Mouse (Mus musculus) CH12.LX (cell line): Measurements from ENCODE around the gene Ndufs1. TPM values are rescaled to one million over a fixed set of nuclear protein-coding genes. Genes with fewer than 3 reads are reported as not detected.

Experiments used
- DNase-seq: peaks from one replicate; pipeline ENCODE4 v3.0.0-alpha.2; 2013; ENCODE audit errors: extremely low read depth
- H3K27ac ChIP-seq: 2 replicates; pipeline ENCODE4 v1.5.1; 2012; ENCODE audit warnings: low read depth, mild to moderate bottlenecking, control low read depth, moderate library complexity; ENCODE audit not compliant: insufficient read depth
- H3K27me3 ChIP-seq: replicated peaks from 2 replicates; pipeline ENCODE3; 2012; ENCODE audit warnings: inconsistent platforms
- H3K36me3 ChIP-seq, 2 experiments: replicated peaks in 1 of 2; 2 replicates each; pipeline versions ENCODE3 to v1.6.1; 2012; ENCODE audit warnings: inconsistent platforms in 1 of 2, low read length in 1 of 2, mild to moderate bottlenecking in 1 of 2, mixed read lengths in 1 of 2, moderate library complexity in 1 of 2; ENCODE audit not compliant: control insufficient read depth in 1 of 2, insufficient read depth in 1 of 2
- H3K4me1 ChIP-seq, 2 experiments: 2 replicates each; pipeline ENCODE4 v1.6.1; 2012; ENCODE audit warnings: inconsistent platforms in 1 of 2, moderate library complexity in 1 of 2; ENCODE audit not compliant: insufficient read depth in 2 of 2, control insufficient read depth in 1 of 2
- H3K4me2 ChIP-seq: 2 replicates; pipeline ENCODE4 v1.6.1; 2012; ENCODE audit warnings: low read depth, mild to moderate bottlenecking, control low read depth; ENCODE audit not compliant: poor library complexity, insufficient read depth, severe bottlenecking
- H3K4me3 ChIP-seq, 3 experiments: fragments of 150-350 bp in 1 of 3; sonication (generic) in 1 of 3; replicated peaks in 1 of 3; 2 replicates each; pipeline versions ENCODE3 to v1.5.1; 2011 to 2012; ENCODE audit warnings: low read depth in 2 of 3, low read length in 2 of 3, mild to moderate bottlenecking in 2 of 3, moderate library complexity in 2 of 3, control low read depth in 1 of 3, improper control_type of control experiment in 1 of 3, inconsistent platforms in 1 of 3, mixed read lengths in 1 of 3; ENCODE audit not compliant: poor library complexity in 1 of 3
- H3K79me2 ChIP-seq: replicated peaks from 2 replicates; pipeline ENCODE4 v1.6.1; 2012; ENCODE audit warnings: mild to moderate bottlenecking, moderate library complexity; ENCODE audit not compliant: control insufficient read depth, poor library complexity, insufficient read depth, severe bottlenecking; ENCODE audit errors: extremely low read depth
- H3K9ac ChIP-seq: 2 replicates; pipeline ENCODE4 v1.6.1; 2012; ENCODE audit warnings: low read depth, mild to moderate bottlenecking, control low read depth, moderate library complexity; ENCODE audit not compliant: insufficient read depth
- H3K9me3 ChIP-seq: replicated peaks from 2 replicates; pipeline ENCODE3; 2012; ENCODE audit warnings: low read length, inconsistent platforms, mixed read lengths
- CHD2 ChIP-seq: IDR thresholded peaks from 2 replicates; pipeline ENCODE4 v1.6.1; 2011; ENCODE audit warnings: low read length, improper control_type of control experiment
- EP300 ChIP-seq: IDR thresholded peaks from 2 replicates; pipeline ENCODE4 v1.6.1; 2011; ENCODE audit warnings: low read length, improper control_type of control experiment
- GABPA ChIP-seq: IDR thresholded peaks from 2 replicates; pipeline ENCODE4 v1.6.1; 2012; ENCODE audit warnings: low read depth, low read length, improper control_type of control experiment, inconsistent platforms; ENCODE audit not compliant: insufficient replicate concordance
- IRF4 ChIP-seq: IDR thresholded peaks from 2 replicates; pipeline ENCODE4 v1.6.1; 2014; ENCODE audit warnings: low read depth, mild to moderate bottlenecking, inconsistent platforms, low read length, improper control_type of control experiment
- JUN ChIP-seq: IDR thresholded peaks from 2 replicates; pipeline ENCODE4 v1.6.1; 2011; ENCODE audit warnings: low read depth, mild to moderate bottlenecking, low read length, improper control_type of control experiment, moderate library complexity; ENCODE audit not compliant: insufficient read depth
- JUND ChIP-seq: conservative IDR thresholded peaks from 2 replicates; pipeline ENCODE4 v1.6.1; 2011; ENCODE audit warnings: low read depth, low read length, improper control_type of control experiment
- MAFK ChIP-seq: IDR thresholded peaks from 2 replicates; pipeline ENCODE4 v1.6.1; 2011; ENCODE audit warnings: low read length, improper control_type of control experiment; ENCODE audit not compliant: insufficient replicate concordance
- MAZ ChIP-seq: IDR thresholded peaks from 2 replicates; pipeline ENCODE4 v1.6.1; 2012; ENCODE audit warnings: low read depth, mild to moderate bottlenecking, inconsistent platforms, low read length, improper control_type of control experiment, moderate library complexity
- MEF2A ChIP-seq: IDR thresholded peaks from 2 replicates; pipeline ENCODE4 v1.6.1; 2014; ENCODE audit warnings: low read depth, mild to moderate bottlenecking, inconsistent platforms, low read length, improper control_type of control experiment, borderline replicate concordance
- MXI1 ChIP-seq: IDR thresholded peaks from 2 replicates; pipeline ENCODE4 v1.6.1; 2011; ENCODE audit warnings: mild to moderate bottlenecking, low read depth, low read length, improper control_type of control experiment
- MYC ChIP-seq: IDR thresholded peaks from 2 replicates; pipeline ENCODE4 v1.6.1; 2011; ENCODE audit warnings: low read depth, mild to moderate bottlenecking, improper control_type of control experiment, low read length
- NELFE ChIP-seq: IDR thresholded peaks from 2 replicates; pipeline ENCODE4 v1.6.1; 2011; ENCODE audit warnings: low read depth, low read length, improper control_type of control experiment
- NRF1 ChIP-seq: IDR thresholded peaks from 2 replicates; pipeline ENCODE4 v1.6.1; 2014; ENCODE audit warnings: low read depth, mild to moderate bottlenecking, inconsistent platforms, low read length, improper control_type of control experiment, moderate library complexity
- PAX5 ChIP-seq: IDR thresholded peaks from 2 replicates; pipeline ENCODE4 v1.6.1; 2012; ENCODE audit warnings: low read length, inconsistent platforms, mixed read lengths
- POLR2A ChIP-seq: IDR thresholded peaks from 2 replicates; pipeline ENCODE4 v1.6.1; 2011; ENCODE audit warnings: low read depth, mild to moderate bottlenecking, improper control_type of control experiment, low read length
- POLR2AphosphoS2 ChIP-seq: IDR thresholded peaks from 2 replicates; pipeline ENCODE4 v1.6.1; 2011; ENCODE audit warnings: low read depth, low read length, improper control_type of control experiment
- RAD21 ChIP-seq: IDR thresholded peaks from 2 replicates; pipeline ENCODE4 v1.6.1; 2011; ENCODE audit warnings: low read depth, mild to moderate bottlenecking, low read length, improper control_type of control experiment, moderate library complexity
- SMC3 ChIP-seq: IDR thresholded peaks from 2 replicates; pipeline ENCODE4 v1.6.1; 2011; ENCODE audit warnings: low read depth, low read length, improper control_type of control experiment
- TBP ChIP-seq: conservative IDR thresholded peaks from 2 replicates; pipeline ENCODE4 v1.6.1; 2011; ENCODE audit warnings: low read depth, low read length, improper control_type of control experiment
- USF2 ChIP-seq: conservative IDR thresholded peaks from 2 replicates; pipeline ENCODE4 v1.6.1; 2011; ENCODE audit warnings: low read depth, low read length, improper control_type of control experiment
- ZC3H11A ChIP-seq: IDR thresholded peaks from 2 replicates; pipeline ENCODE4 v1.6.1; 2012; ENCODE audit warnings: low read depth, mild to moderate bottlenecking, inconsistent platforms, low read length, improper control_type of control experiment
- ZNF384 ChIP-seq: IDR thresholded peaks from 2 replicates; pipeline ENCODE4 v1.6.1; 2012; ENCODE audit warnings: low read depth, low read length, improper control_type of control experiment, inconsistent platforms
- dilution Hi-C: fragments of 300-500 bp; cut with MboI; formaldehyde crosslinking; loops from 2 replicates; pipeline ENCODE4 v1.14.3; 2020; ENCODE audit warnings: low sequenced_read_pairs; ENCODE audit not compliant: extremely low pct_unique_long_range_greater_than_20kb, extremely low pct_ligation_motif_present
- in situ Hi-C: fragments of 300-500 bp; cut with MboI; formaldehyde crosslinking; loops from 3 replicates; pipeline ENCODE4 v1.14.3; 2019; ENCODE audit warnings: low sequenced_read_pairs, low pct_ligation_motif_present, low pct_unique_long_range_greater_than_20kb, mixed read lengths
- polyA plus RNA-seq: library from polyadenylated mRNA; unstranded; fragments of >175 nt; gene quantifications from 2 replicates; pipeline ENCODE4 v1.2.1, GENCODE M21; 2012; ENCODE audit warnings: low read depth; ENCODE audit not compliant: insufficient read length
- total RNA-seq, 2 experiments: library from RNA; depleted of rRNA; stranded (reverse); fragments of 300-350 nt in 1 of 2; fragments of >200 nt in 1 of 2; gene quantifications; 2 replicates each; pipeline ENCODE4 v1.2.3; 2012 to 2014

The Ndufs1 gene
- total and polyA plus RNA-seq, 3 experiments: 56.9 to 139 (median 104) TPM

DNA sequence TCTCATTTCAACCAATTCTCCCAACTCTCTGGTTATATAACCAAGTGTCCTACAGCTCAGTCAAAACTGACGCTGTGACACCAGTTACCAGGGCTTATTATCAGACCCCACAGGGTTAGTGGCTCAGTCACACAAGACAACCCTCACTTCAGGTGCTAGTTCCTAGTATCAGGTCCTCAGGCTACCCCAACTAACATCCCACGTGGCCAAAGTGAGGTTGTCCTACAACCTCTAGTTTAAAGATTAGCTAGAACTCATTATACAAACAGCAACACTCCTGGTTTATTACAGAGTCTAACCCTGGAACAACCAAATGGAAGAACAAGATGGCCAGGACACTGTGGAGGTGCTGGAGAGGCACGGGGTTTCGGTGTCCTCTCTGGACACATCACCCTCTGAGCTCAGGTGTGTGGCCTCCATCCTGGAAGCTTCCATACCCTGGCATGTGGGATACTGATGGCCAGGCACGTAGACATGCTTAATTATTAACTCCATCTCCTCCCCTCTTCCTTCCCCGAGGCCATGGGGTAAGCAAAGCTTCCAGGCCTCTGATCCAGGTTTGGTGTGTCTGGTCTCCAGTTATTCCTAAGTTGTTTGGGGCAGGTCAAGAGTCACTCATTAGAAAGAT lies 52.7 kb downstream of the Ndufs1 start:
- in situ Hi-C loops: no loop called here
- Histone ChIP-seq H3K79me2 (no peaks in the 10 kb centered on the region), H3K4me2 (no peak overlapping the region), H3K36me3 (peaks cover 48 to 77% of the 10 kb centered on the region in 2 experiments), H3K9me3 (peaks cover 5% of the 10 kb centered on the region), H3K9ac (no peak overlapping the region), H3K4me1 (peaks cover 0 to 3% of the 10 kb centered on the region in 2 experiments; a peak in 1 of 4 replicates), H3K27ac (no peak overlapping the region), H3K4me3 (no peak overlapping the region), H3K27me3 (no peaks in the 10 kb centered on the region)
- dilution Hi-C loops: no loop called here
- TF ChIP-seq MXI1: no peak
- TF ChIP-seq MEF2A: no peak
- no peak for TF ChIP-seq SMC3
- no peak for TF ChIP-seq POLR2AphosphoS2
- no peak for TF ChIP-seq TBP
- no peak for TF ChIP-seq ZC3H11A
- TF ChIP-seq CHD2: no peak
- no peak for TF ChIP-seq PAX5
- no peak for TF ChIP-seq ZNF384
- TF ChIP-seq NELFE: no peak
- no peak for TF ChIP-seq IRF4
- TF ChIP-seq GABPA: no peak
- no peak for TF ChIP-seq MAZ
- DNase-seq: no peak

DNA sequence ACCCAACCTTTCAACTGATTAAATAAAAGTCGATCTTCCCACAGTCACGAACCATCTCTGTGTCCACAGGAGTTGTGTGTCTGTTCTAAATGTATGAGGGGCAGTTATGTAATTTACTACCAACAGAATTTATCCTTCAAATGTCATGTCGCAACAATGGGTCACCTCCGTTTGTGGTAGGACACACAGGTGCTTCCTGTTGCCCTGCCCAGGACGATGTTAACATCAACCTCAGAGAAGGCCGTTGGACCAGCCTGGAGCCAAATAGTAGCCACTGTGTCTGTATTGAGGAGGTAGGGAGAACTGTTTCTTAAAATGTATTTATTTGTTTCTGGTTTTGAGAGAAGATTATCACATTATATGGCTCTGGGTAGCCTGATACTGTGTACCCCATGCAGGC lies 54.6 kb downstream of the Ndufs1 start:
- no peak overlapping the region for H3K27ac ChIP-seq
- H3K27me3 ChIP-seq: no peaks in the 10 kb centered on the region
- TF ChIP-seq CHD2 (no peak), GABPA (no peak), MAZ (no peak), MAFK (no peak), RAD21 (no peak), JUND (no peak), NRF1 (no peak), NELFE (no peak), SMC3 (no peak), IRF4 (no peak), PAX5 (no peak), EP300 (no peak), USF2 (no peak), MEF2A (no peak), POLR2A (no peak), POLR2AphosphoS2 (no peak), JUN (no peak), MYC (no peak), TBP (no peak)
- in situ Hi-C loops: no loop called here
- dilution Hi-C loops: no loop called here
- no peak for DNase-seq
- H3K4me3 ChIP-seq: no peak overlapping the region
- peaks cover 5% of the 10 kb centered on the region for H3K9me3 ChIP-seq
- H3K4me2 ChIP-seq: no peak overlapping the region
- H3K4me1 ChIP-seq: peaks cover 4 to 11% of the 10 kb centered on the region in 2 experiments
- peaks cover 11% of the 10 kb centered on the region for H3K79me2 ChIP-seq
- H3K9ac ChIP-seq: no peak overlapping the region
- H3K36me3 ChIP-seq: peaks cover 55 to 82% of the 10 kb centered on the region in 2 experiments
